Mouse (Mus musculus): Measurements from ENCODE around the gene Vmn1r160. TPM values are rescaled to one million over a fixed set of nuclear protein-coding genes. Genes with fewer than 3 reads are reported as not detected.
"Not testable (repeated sequence)": the region's sequence is repeated elsewhere in the genome, so short reads cannot be mapped to it uniquely, and the experiment has no call there.

Gene Vmn1r160
- polyA plus RNA-seq (2012; rRNA removed) (not detected in 2 replicates), polyA plus RNA-seq (2014; fragmentation: Nextera tagmentation; extraction: Ambion mirVana) (not detected in 2 replicates)

DNA sequence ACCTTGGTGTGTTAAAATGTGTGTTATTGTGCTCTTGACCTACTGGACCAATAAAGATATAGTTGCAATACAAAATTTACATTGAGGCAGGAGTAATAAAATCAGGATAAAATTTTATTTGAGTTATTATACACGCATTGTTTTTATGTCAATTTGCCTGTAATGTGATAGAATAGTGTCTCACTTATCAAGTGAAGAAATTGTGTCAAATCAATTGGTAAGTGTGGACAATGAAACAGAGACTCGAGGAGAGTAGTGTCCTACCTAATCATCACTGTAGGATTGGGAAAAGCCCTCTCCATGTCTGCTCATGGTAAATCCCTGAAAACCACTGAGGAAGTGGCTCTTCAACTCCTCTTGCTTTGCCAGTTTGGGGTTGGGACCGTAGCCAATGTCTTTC, at the start of gene Vmn1r160:
TSS of gene Vmn1r160 (plus strand) at position 301 of the 400 bp plus-strand sequence.
- not testable (repeated sequence) for H3K4me1 ChIP-seq (ENCODE audit: control insufficient read depth, insufficient read depth, low read length); H3K27ac ChIP-seq (replicated peaks; ENCODE audit: low read depth, low read length); H3K27me3 ChIP-seq (ENCODE audit: control insufficient read depth, insufficient read depth, low read length); ATAC-seq (ENCODE audit: low FRiP score, low read depth); H3K9me3 ChIP-seq (ENCODE audit: control insufficient read depth, low read length); H3K9ac ChIP-seq (ENCODE audit: low read depth, low read length, severe bottlenecking); H3K36me3 ChIP-seq (ENCODE audit: control insufficient read depth, insufficient read depth, low read length); H3K4me3 ChIP-seq (replicated peaks; ENCODE audit: low read length); DNase-seq (ENCODE audit: low spot score); H3K4me2 ChIP-seq (replicated peaks; ENCODE audit: low read depth, low read length, severe bottlenecking)
- WGBS, result 21% methylated on average over 1 of the region's 3 CpGs

DNA sequence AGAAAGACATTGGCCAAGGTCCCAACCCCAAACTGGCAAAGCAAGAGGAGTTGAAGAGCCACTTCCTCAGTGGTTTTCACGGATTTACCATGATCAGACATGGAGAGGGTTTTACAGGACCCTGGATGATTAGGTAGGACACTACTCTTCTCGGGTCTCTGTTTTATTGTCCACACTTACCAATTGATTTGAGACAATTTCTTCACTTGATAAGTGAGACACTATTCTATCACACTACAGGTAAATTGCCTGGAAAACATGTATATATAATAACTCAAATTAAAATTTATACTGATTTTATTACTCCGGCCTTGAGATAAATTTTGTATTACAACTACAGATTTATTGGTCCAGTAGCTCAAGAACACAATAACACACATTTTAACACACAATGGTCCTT, 27.5 kb upstream of the Vmn1r160 start, which contains the start of gene Vmn1r159:
TSS of gene Vmn1r159 (minus strand) at position 101 of the 400 bp plus-strand sequence.
- not testable (repeated sequence) for H3K36me3 ChIP-seq (ENCODE audit: control insufficient read depth, insufficient read depth, low read length); H3K27ac ChIP-seq (replicated peaks; ENCODE audit: low read depth, low read length); H3K4me1 ChIP-seq (ENCODE audit: control insufficient read depth, insufficient read depth, low read length); H3K4me2 ChIP-seq (replicated peaks; ENCODE audit: low read depth, low read length, severe bottlenecking); H3K4me3 ChIP-seq (replicated peaks; ENCODE audit: low read length); DNase-seq (ENCODE audit: low spot score); H3K9ac ChIP-seq (ENCODE audit: low read depth, low read length, severe bottlenecking); H3K27me3 ChIP-seq (ENCODE audit: control insufficient read depth, insufficient read depth, low read length); ATAC-seq (ENCODE audit: low FRiP score, low read depth); H3K9me3 ChIP-seq (ENCODE audit: control insufficient read depth, low read length)
- 61% methylated on average over 2 of the region's 3 CpGs for WGBS

Other genes with a start within 250 kb of the Vmn1r160 start
- not detected in 2 replicates for gene Vmn1r155, start 213.2 kb upstream of the Vmn1r160 start, polyA plus RNA-seq (2012; rRNA removed)
- not detected in 2 replicates for gene Vmn1r155, start 213.2 kb upstream of the Vmn1r160 start, polyA plus RNA-seq (2014; fragmentation: Nextera tagmentation; extraction: Ambion mirVana)
- not detected in 2 replicates for gene Gm8693, start 178.9 kb upstream of the Vmn1r160 start, polyA plus RNA-seq (2012; rRNA removed)
- not detected in 2 replicates for gene Gm8693, start 178.9 kb upstream of the Vmn1r160 start, polyA plus RNA-seq (2014; fragmentation: Nextera tagmentation; extraction: Ambion mirVana)
- not detected in 2 replicates for gene Gm4567, start 151.5 kb upstream of the Vmn1r160 start, polyA plus RNA-seq (2012; rRNA removed)
- not detected in 2 replicates for gene Gm4567, start 151.5 kb upstream of the Vmn1r160 start, polyA plus RNA-seq (2014; fragmentation: Nextera tagmentation; extraction: Ambion mirVana)
- not detected in 2 replicates for gene Vmn1r157, start 109.5 kb upstream of the Vmn1r160 start, polyA plus RNA-seq (2012; rRNA removed)
- not detected in 2 replicates for gene Vmn1r157, start 109.5 kb upstream of the Vmn1r160 start, polyA plus RNA-seq (2014; fragmentation: Nextera tagmentation; extraction: Ambion mirVana)
- gene Vmn1r158, start 80.4 kb upstream of the Vmn1r160 start, polyA plus RNA-seq (2012; rRNA removed), result not detected in 2 replicates
- gene Vmn1r158, start 80.4 kb upstream of the Vmn1r160 start, polyA plus RNA-seq (2014; fragmentation: Nextera tagmentation; extraction: Ambion mirVana), result not detected in 2 replicates
- not detected in 2 replicates for gene Vmn1r159, start 27.6 kb upstream of the Vmn1r160 start, polyA plus RNA-seq (2012; rRNA removed)
- gene Vmn1r159, start 27.6 kb upstream of the Vmn1r160 start, polyA plus RNA-seq (2014; fragmentation: Nextera tagmentation; extraction: Ambion mirVana), result not detected in 2 replicates
- gene Gm4214, start 113.4 kb downstream of the Vmn1r160 start, polyA plus RNA-seq (2012; rRNA removed), result not detected in 2 replicates
- not detected in 2 replicates for gene Gm4214, start 113.4 kb downstream of the Vmn1r160 start, polyA plus RNA-seq (2014; fragmentation: Nextera tagmentation; extraction: Ambion mirVana)
- gene Gm4216, start 148.7 kb downstream of the Vmn1r160 start, polyA plus RNA-seq (2012; rRNA removed), result not detected in 2 replicates
- gene Gm4216, start 148.7 kb downstream of the Vmn1r160 start, polyA plus RNA-seq (2014; fragmentation: Nextera tagmentation; extraction: Ambion mirVana), result not detected in 2 replicates
- not detected in 2 replicates for gene Vmn1r163, start 184.3 kb downstream of the Vmn1r160 start, polyA plus RNA-seq (2012; rRNA removed)
- gene Vmn1r163, start 184.3 kb downstream of the Vmn1r160 start, polyA plus RNA-seq (2014; fragmentation: Nextera tagmentation; extraction: Ambion mirVana), result not detected in 2 replicates
- gene Gm8720, start 196.2 kb downstream of the Vmn1r160 start, polyA plus RNA-seq (2012; rRNA removed), result not detected in 2 replicates
- not detected in 2 replicates for gene Gm8720, start 196.2 kb downstream of the Vmn1r160 start, polyA plus RNA-seq (2014; fragmentation: Nextera tagmentation; extraction: Ambion mirVana)

Data from limb, embryonic 14.5 days (tissue).